Mouse (Mus musculus): ENCODE data around the gene Kank1. TPM values are rescaled to one million over a fixed set of nuclear protein-coding genes. Genes with fewer than 3 reads are reported as not detected.

Kank1 gene
- polyA plus RNA-seq, 1 experiment from 2014 or later: 8.2 TPM

GRCm38 (mm10) chr19:25372794-25373193 lies 136.0 kb downstream of the Kank1 start:
- DNase-seq: no peak
- 63% methylated on average over 7 of the region's 7 CpGs for WGBS (ENCODE audit: insufficient replicate concordance)
- Histone ChIP-seq H3K27ac (ENCODE audit: low read depth) (no peak overlapping the region), H3K36me3 (replicated peaks; ENCODE audit: insufficient read depth, low read length) (no peaks in the 10 kb centered on the region), H3K4me1 (ENCODE audit: insufficient read depth) (peaks cover 2% of the 10 kb centered on the region; the same call in 1 of the 2 replicates), H3K9ac (replicated peaks) (no peak overlapping the region), H3K4me3 (ENCODE audit: low read depth, low read length) (no peak overlapping the region), H3K9me3 (ENCODE audit: low read length) (no peaks in the 10 kb centered on the region), H3K4me2 (ENCODE audit: low read depth, low read length) (no peak overlapping the region), H3K27me3 (ENCODE audit: insufficient read depth, low read length) (no peaks in the 10 kb centered on the region)
- ATAC-seq: no peak
- no peak for TF ChIP-seq CTCF (IDR thresholded peaks at IDR 0.05; ENCODE audit: low read depth)
- no peak for TF ChIP-seq EP300 (IDR thresholded peaks at IDR 0.05; ENCODE audit: low read depth)

GRCm38 (mm10) chr19:25373594-25373993 lies 136.8 kb downstream of the Kank1 start:
- TF ChIP-seq EP300 (IDR thresholded peaks at IDR 0.05; ENCODE audit: low read depth) (no peak), CTCF (IDR thresholded peaks at IDR 0.05; ENCODE audit: low read depth) (peak; percentile 61)
- WGBS (ENCODE audit: insufficient replicate concordance): 42% methylated on average over 3 of the region's 3 CpGs
- Histone ChIP-seq H3K36me3 (replicated peaks; ENCODE audit: insufficient read depth, low read length) (no peaks in the 10 kb centered on the region), H3K4me2 (ENCODE audit: low read depth, low read length) (no peak overlapping the region), H3K9ac (replicated peaks) (no peak overlapping the region), H3K9me3 (ENCODE audit: low read length) (no peaks in the 10 kb centered on the region), H3K27me3 (ENCODE audit: insufficient read depth, low read length) (no peaks in the 10 kb centered on the region), H3K27ac (ENCODE audit: low read depth) (no peak overlapping the region), H3K4me3 (ENCODE audit: low read depth, low read length) (no peak overlapping the region), H3K4me1 (ENCODE audit: insufficient read depth) (peaks cover 2% of the 10 kb centered on the region; the same call in 1 of the 2 replicates)
- no peak for DNase-seq
- no peak for ATAC-seq

- Histone ChIP-seq H3K4me1 (ENCODE audit: insufficient read depth) (peaks cover 2% of the 10 kb centered on the region; the same call in 1 of the 2 replicates), H3K36me3 (replicated peaks; ENCODE audit: insufficient read depth, low read length) (no peaks in the 10 kb centered on the region), H3K27me3 (ENCODE audit: insufficient read depth, low read length) (no peaks in the 10 kb centered on the region), H3K9ac (replicated peaks) (no peak overlapping the region), H3K27ac (ENCODE audit: low read depth) (peak overlapping the region; percentile 74; the same call in 1 of the 2 replicates), H3K9me3 (ENCODE audit: low read length) (no peaks in the 10 kb centered on the region), H3K4me3 (ENCODE audit: low read depth, low read length) (no peak overlapping the region), H3K4me2 (ENCODE audit: low read depth, low read length) (no peak overlapping the region)
- no peak for DNase-seq
- no peak for TF ChIP-seq CTCF (IDR thresholded peaks at IDR 0.05; ENCODE audit: low read depth)
- TF ChIP-seq EP300 (IDR thresholded peaks at IDR 0.05; ENCODE audit: low read depth): no peak
- WGBS (ENCODE audit: insufficient replicate concordance): 63% methylated on average over 9 of the region's 9 CpGs
- ATAC-seq: no peak
Measured at GRCm38 (mm10) chr19:25374191-25374590, 137.4 kb downstream of the Kank1 start.

GRCm38 (mm10) chr19:25374926-25375325 lies 138.2 kb downstream of the Kank1 start:
- DNase-seq (peak; percentile 52), ATAC-seq (peak; percentile 91)
- H3K27ac ChIP-seq (ENCODE audit: low read depth): peak overlapping the region; percentile 74
- no peak overlapping the region for H3K4me3 ChIP-seq (ENCODE audit: low read depth, low read length)
- no peak overlapping the region for H3K9ac ChIP-seq (replicated peaks)
- H3K9me3 ChIP-seq (ENCODE audit: low read length): no peaks in the 10 kb centered on the region
- H3K36me3 ChIP-seq (replicated peaks; ENCODE audit: insufficient read depth, low read length): no peaks in the 10 kb centered on the region
- no peaks in the 10 kb centered on the region for H3K27me3 ChIP-seq (ENCODE audit: insufficient read depth, low read length)
- WGBS (ENCODE audit: insufficient replicate concordance): 23% methylated on average over 12 of the region's 12 CpGs
- peaks cover 2% of the 10 kb centered on the region; the same call in 1 of the 2 replicates for H3K4me1 ChIP-seq (ENCODE audit: insufficient read depth)
- TF ChIP-seq EP300 (IDR thresholded peaks at IDR 0.05; ENCODE audit: low read depth): no peak
- no peak for TF ChIP-seq CTCF (IDR thresholded peaks at IDR 0.05; ENCODE audit: low read depth)
- peak overlapping the region; percentile 16 for H3K4me2 ChIP-seq (ENCODE audit: low read depth, low read length)

- Histone ChIP-seq H3K4me1 (ENCODE audit: insufficient read depth) (peaks cover 6% of the 10 kb centered on the region; the same call in 1 of the 2 replicates), H3K4me3 (ENCODE audit: low read depth, low read length) (no peak overlapping the region), H3K9ac (replicated peaks) (no peak overlapping the region), H3K36me3 (replicated peaks; ENCODE audit: insufficient read depth, low read length) (no peaks in the 10 kb centered on the region), H3K27me3 (ENCODE audit: insufficient read depth, low read length) (no peaks in the 10 kb centered on the region), H3K4me2 (ENCODE audit: low read depth, low read length) (no peak overlapping the region), H3K27ac (ENCODE audit: low read depth) (no peak overlapping the region), H3K9me3 (ENCODE audit: low read length) (no peaks in the 10 kb centered on the region)
- TF ChIP-seq CTCF (IDR thresholded peaks at IDR 0.05; ENCODE audit: low read depth) (no peak), EP300 (IDR thresholded peaks at IDR 0.05; ENCODE audit: low read depth) (no peak)
- WGBS (ENCODE audit: insufficient replicate concordance): 83% methylated on average over 13 of the region's 13 CpGs
- ATAC-seq (no peak), DNase-seq (no peak)
Measured at GRCm38 (mm10) chr19:25376871-25377270, 140.1 kb downstream of the Kank1 start.

- Histone ChIP-seq H3K4me2 (ENCODE audit: low read depth, low read length) (no peak overlapping the region), H3K27me3 (ENCODE audit: insufficient read depth, low read length) (no peaks in the 10 kb centered on the region), H3K9ac (replicated peaks) (no peak overlapping the region), H3K36me3 (replicated peaks; ENCODE audit: insufficient read depth, low read length) (no peaks in the 10 kb centered on the region), H3K4me1 (ENCODE audit: insufficient read depth) (peaks cover 4% of the 10 kb centered on the region; the same call in 1 of the 2 replicates), H3K27ac (ENCODE audit: low read depth) (0 out of 2 replicates have a peak overlapping the region, but pooled peaks have one; percentile 89), H3K4me3 (ENCODE audit: low read depth, low read length) (no peak overlapping the region), H3K9me3 (ENCODE audit: low read length) (no peaks in the 10 kb centered on the region)
- DNase-seq (no peak), ATAC-seq (no peak)
- no peak for TF ChIP-seq CTCF (IDR thresholded peaks at IDR 0.05; ENCODE audit: low read depth)
- no peak for TF ChIP-seq EP300 (IDR thresholded peaks at IDR 0.05; ENCODE audit: low read depth)
- WGBS (ENCODE audit: insufficient replicate concordance): 75% methylated on average over 9 of the region's 9 CpGs
Measured at GRCm38 (mm10) chr19:25380675-25381074, 143.9 kb downstream of the Kank1 start.
